Mouse (Mus musculus): ENCODE results near the gene Hdgfl2. TPM values are rescaled to one million over a fixed set of nuclear protein-coding genes. Genes with fewer than 3 reads are reported as not detected.

Hdgfl2 gene
- total and polyA plus RNA-seq, 3 experiments, result 31.1 to 174 (median 76.0) TPM

- DNase-seq (ENCODE audit: low spot score) (no peak), ATAC-seq (ENCODE audit: extremely low read depth, insufficient number of reproducible peaks, low FRiP score, poor library complexity, severe bottlenecking) (no peak)
- no peaks in the 10 kb centered on the region for H3K27me3 ChIP-seq (ENCODE audit: insufficient read depth, low read length)
- H3K9me3 ChIP-seq (replicated peaks), result no peaks in the 10 kb centered on the region
- H3K4me3 ChIP-seq (ENCODE audit: low read depth, low read length), result no peak overlapping the region
- peaks cover 64% of the 10 kb centered on the region for H3K4me1 ChIP-seq (ENCODE audit: insufficient read depth, low read depth, low read length)
- peaks cover 35% of the 10 kb centered on the region for H3K36me3 ChIP-seq (replicated peaks)
- no peak for TF ChIP-seq CTCF (IDR thresholded peaks at IDR 0.05; ENCODE audit: low read depth, low read length)
- no peak for TF ChIP-seq GATA2 (IDR thresholded peaks at IDR 0.05; ENCODE audit: borderline replicate concordance, low read depth, low read length)
- no peak for TF ChIP-seq POLR2AphosphoS5 (IDR thresholded peaks at IDR 0.05; ENCODE audit: insufficient replicate concordance, low read depth, low read length)
- TF ChIP-seq TAL1 (conservative IDR thresholded peaks at IDR 0.05; ENCODE audit: low read depth, low read length), result no peak
- no peak for TF ChIP-seq GATA1 (IDR thresholded peaks at IDR 0.05; ENCODE audit: borderline replicate concordance, low read length)
These were observed 40.7 kb upstream of the Hdgfl2 start for GRCm38 (mm10) chr17:56038583-56039261.

DNA sequence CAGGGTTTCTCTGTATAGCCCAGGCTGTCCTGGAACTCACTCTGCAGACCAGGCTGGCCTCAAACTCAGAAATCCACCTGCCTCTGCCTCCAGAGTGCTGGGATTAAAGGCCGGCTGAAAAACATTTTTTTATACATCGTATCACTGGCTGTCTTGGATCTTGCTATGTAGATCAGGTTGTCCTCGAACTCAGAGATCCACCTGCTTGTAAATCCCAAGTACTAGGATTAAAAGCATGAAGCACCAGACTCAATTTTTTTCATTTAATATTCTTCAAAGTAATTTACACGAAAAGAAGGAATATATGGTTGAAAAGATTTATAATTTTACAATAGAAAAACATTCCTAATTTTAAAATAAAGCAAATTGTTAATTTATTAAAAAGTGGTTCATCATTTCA lies 40.1 kb upstream of the Hdgfl2 start:
- Histone ChIP-seq H3K4me3 (ENCODE audit: low read depth, low read length) (peak overlapping the region; percentile 77; the same call in 1 of the 2 replicates), H3K4me1 (ENCODE audit: insufficient read depth, low read depth, low read length) (peaks cover 63% of the 10 kb centered on the region), H3K36me3 (replicated peaks) (peaks cover 35% of the 10 kb centered on the region), H3K27me3 (ENCODE audit: insufficient read depth, low read length) (no peaks in the 10 kb centered on the region), H3K9me3 (replicated peaks) (no peaks in the 10 kb centered on the region)
- ATAC-seq (ENCODE audit: extremely low read depth, insufficient number of reproducible peaks, low FRiP score, poor library complexity, severe bottlenecking), result no peak
- no peak for TF ChIP-seq CTCF (IDR thresholded peaks at IDR 0.05; ENCODE audit: low read depth, low read length)
- no peak for TF ChIP-seq GATA1 (IDR thresholded peaks at IDR 0.05; ENCODE audit: borderline replicate concordance, low read length)
- TF ChIP-seq GATA2 (IDR thresholded peaks at IDR 0.05; ENCODE audit: borderline replicate concordance, low read depth, low read length), result no peak
- no peak for TF ChIP-seq TAL1 (conservative IDR thresholded peaks at IDR 0.05; ENCODE audit: low read depth, low read length)
- no peak for TF ChIP-seq POLR2AphosphoS5 (IDR thresholded peaks at IDR 0.05; ENCODE audit: insufficient replicate concordance, low read depth, low read length)
- no peak for DNase-seq (ENCODE audit: low spot score)

- Histone ChIP-seq H3K27me3 (ENCODE audit: insufficient read depth, low read length) (no peaks in the 10 kb centered on the region), H3K9me3 (replicated peaks) (no peaks in the 10 kb centered on the region), H3K4me1 (ENCODE audit: insufficient read depth, low read depth, low read length) (peaks cover 59% of the 10 kb centered on the region), H3K36me3 (replicated peaks) (peaks cover 35% of the 10 kb centered on the region), H3K4me3 (ENCODE audit: low read depth, low read length) (peak within 1 kb of the TSS; percentile 77)
- ATAC-seq (ENCODE audit: extremely low read depth, insufficient number of reproducible peaks, low FRiP score, poor library complexity, severe bottlenecking) (peak; percentile 82), DNase-seq (ENCODE audit: low spot score) (peak; percentile 97)
- TF ChIP-seq CTCF (IDR thresholded peaks at IDR 0.05; ENCODE audit: low read depth, low read length) (no peak), GATA1 (IDR thresholded peaks at IDR 0.05; ENCODE audit: borderline replicate concordance, low read length) (no peak), TAL1 (conservative IDR thresholded peaks at IDR 0.05; ENCODE audit: low read depth, low read length) (no peak)
These were observed 39.2 kb upstream of the Hdgfl2 start, which contains the start of gene Chaf1a for GRCm38 (mm10) chr17:56040030-56040856. TSS of gene Chaf1a (plus strand) at chr17:56040439.

DNA sequence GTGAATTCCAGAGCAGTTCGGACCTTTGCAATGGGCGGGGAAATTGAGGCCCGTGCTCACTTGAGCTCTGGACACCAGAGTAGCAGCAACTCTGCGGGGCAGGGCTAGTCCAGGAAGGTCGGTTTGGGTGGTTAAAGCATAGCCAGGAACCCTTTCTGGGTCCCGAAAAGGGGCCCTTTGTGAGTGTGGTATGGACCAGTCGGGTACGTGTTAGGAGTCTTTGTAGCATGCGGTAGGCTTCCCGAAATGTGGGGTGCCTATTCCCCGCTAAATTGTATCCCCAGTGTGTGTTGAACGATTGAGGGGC lies 38.6 kb upstream of the Hdgfl2 start:
- Histone ChIP-seq H3K36me3 (replicated peaks) (peaks cover 40% of the 10 kb centered on the region), H3K9me3 (replicated peaks) (no peaks in the 10 kb centered on the region), H3K4me1 (ENCODE audit: insufficient read depth, low read depth, low read length) (peaks cover 60% of the 10 kb centered on the region), H3K4me3 (ENCODE audit: low read depth, low read length) (peak overlapping the region; percentile 77), H3K27me3 (ENCODE audit: insufficient read depth, low read length) (no peaks in the 10 kb centered on the region)
- DNase-seq (ENCODE audit: low spot score) (no peak), ATAC-seq (ENCODE audit: extremely low read depth, insufficient number of reproducible peaks, low FRiP score, poor library complexity, severe bottlenecking) (no peak)
- no peak for TF ChIP-seq GATA2 (IDR thresholded peaks at IDR 0.05; ENCODE audit: borderline replicate concordance, low read depth, low read length)
- TF ChIP-seq GATA1 (IDR thresholded peaks at IDR 0.05; ENCODE audit: borderline replicate concordance, low read length), result no peak
- no peak for TF ChIP-seq CTCF (IDR thresholded peaks at IDR 0.05; ENCODE audit: low read depth, low read length)
- no peak for TF ChIP-seq TAL1 (conservative IDR thresholded peaks at IDR 0.05; ENCODE audit: low read depth, low read length)
- no peak for TF ChIP-seq POLR2AphosphoS5 (IDR thresholded peaks at IDR 0.05; ENCODE audit: insufficient replicate concordance, low read depth, low read length)

DNA sequence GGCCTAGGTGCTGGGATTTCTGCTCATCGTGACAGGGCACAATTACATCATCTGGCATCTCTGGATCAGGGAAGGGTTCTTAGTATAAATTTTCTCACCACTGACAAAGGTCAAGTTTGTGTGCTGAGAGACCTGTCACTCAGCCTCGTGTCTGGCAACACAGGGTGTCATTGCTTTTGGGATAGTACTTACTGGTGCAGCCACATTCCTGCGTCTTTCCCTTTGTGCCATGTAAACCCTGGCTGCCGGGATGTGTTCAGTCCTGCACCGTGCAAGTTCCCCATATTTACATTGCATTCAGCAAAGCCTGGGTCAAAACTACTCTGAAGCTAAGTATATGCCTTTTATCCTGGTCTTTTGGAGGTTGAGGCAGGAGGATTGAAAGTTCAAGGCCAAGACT lies 28.1 kb upstream of the Hdgfl2 start:
- H3K4me1 ChIP-seq (ENCODE audit: insufficient read depth, low read depth, low read length), result peaks cover 58% of the 10 kb centered on the region
- no peak for TF ChIP-seq TAL1 (conservative IDR thresholded peaks at IDR 0.05; ENCODE audit: low read depth, low read length)
- no peak for TF ChIP-seq POLR2AphosphoS5 (IDR thresholded peaks at IDR 0.05; ENCODE audit: insufficient replicate concordance, low read depth, low read length)
- TF ChIP-seq CTCF (IDR thresholded peaks at IDR 0.05; ENCODE audit: low read depth, low read length), result no peak
- TF ChIP-seq GATA2 (IDR thresholded peaks at IDR 0.05; ENCODE audit: borderline replicate concordance, low read depth, low read length), result no peak
- TF ChIP-seq GATA1 (IDR thresholded peaks at IDR 0.05; ENCODE audit: borderline replicate concordance, low read length), result no peak
- peaks cover 96% of the 10 kb centered on the region for H3K36me3 ChIP-seq (replicated peaks)
- ATAC-seq (ENCODE audit: extremely low read depth, insufficient number of reproducible peaks, low FRiP score, poor library complexity, severe bottlenecking) (no peak), DNase-seq (ENCODE audit: low spot score) (no peak)
- H3K4me3 ChIP-seq (ENCODE audit: low read depth, low read length), result no peak overlapping the region
- H3K27me3 ChIP-seq (ENCODE audit: insufficient read depth, low read length), result no peaks in the 10 kb centered on the region
- no peaks in the 10 kb centered on the region for H3K9me3 ChIP-seq (replicated peaks)

DNA sequence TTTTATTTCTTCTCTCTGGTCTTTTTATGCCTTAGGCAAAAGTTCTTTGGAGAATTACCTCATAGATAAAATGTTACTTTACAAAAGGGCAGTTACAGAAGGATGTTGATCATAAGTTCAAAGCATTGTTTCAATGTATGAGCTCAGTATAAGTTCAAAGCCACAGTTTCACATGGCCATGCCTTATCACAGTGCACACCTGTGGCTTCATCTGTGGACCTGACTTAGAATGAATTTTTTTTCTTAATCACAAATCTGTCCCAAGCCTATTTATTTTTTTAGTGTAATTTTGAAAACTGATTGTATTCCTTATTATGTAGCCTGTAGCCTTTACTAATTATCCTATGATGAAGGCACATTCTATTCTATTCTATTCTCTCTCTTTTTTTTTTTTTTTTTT lies 24.5 kb upstream of the Hdgfl2 start:
- Histone ChIP-seq H3K4me1 (ENCODE audit: insufficient read depth, low read depth, low read length) (peaks cover 35% of the 10 kb centered on the region), H3K4me3 (ENCODE audit: low read depth, low read length) (no peak overlapping the region), H3K36me3 (replicated peaks) (peaks cover 96% of the 10 kb centered on the region), H3K9me3 (replicated peaks) (no peaks in the 10 kb centered on the region), H3K27me3 (ENCODE audit: insufficient read depth, low read length) (no peaks in the 10 kb centered on the region)
- TF ChIP-seq GATA1 (IDR thresholded peaks at IDR 0.05; ENCODE audit: borderline replicate concordance, low read length), result no peak
- no peak for TF ChIP-seq TAL1 (conservative IDR thresholded peaks at IDR 0.05; ENCODE audit: low read depth, low read length)
- TF ChIP-seq GATA2 (IDR thresholded peaks at IDR 0.05; ENCODE audit: borderline replicate concordance, low read depth, low read length), result no peak
- ATAC-seq (ENCODE audit: extremely low read depth, insufficient number of reproducible peaks, low FRiP score, poor library complexity, severe bottlenecking) (no peak), DNase-seq (ENCODE audit: low spot score) (no peak)

All from G1E (cell line).